8 mouse cellular contexts compared by ENCODE assay signal in the genomic region with DNA sequence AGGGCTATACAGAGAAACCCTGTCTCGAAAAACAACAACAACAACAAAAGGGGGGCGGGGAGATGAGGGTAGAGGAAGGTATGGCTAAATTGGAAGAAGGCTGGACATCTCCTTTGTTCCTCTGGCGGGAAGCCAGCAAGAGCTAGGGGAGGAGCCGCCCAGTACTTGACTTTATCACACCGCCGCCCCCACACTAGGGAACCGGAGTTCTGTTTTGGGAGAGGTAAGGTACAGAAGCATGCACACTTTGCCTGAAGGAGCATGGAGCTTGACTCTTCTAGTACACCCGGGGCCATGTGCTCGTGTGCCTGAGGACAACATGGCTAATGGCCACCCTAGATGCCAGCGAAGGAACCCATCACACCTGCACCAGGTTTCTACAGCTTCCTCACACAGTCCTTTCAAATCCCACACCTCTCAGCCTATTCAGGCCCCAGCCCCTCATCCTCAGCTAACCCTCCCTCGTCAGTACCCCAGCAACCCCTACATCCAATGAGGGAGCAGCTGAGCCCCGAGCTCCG. TPM values are rescaled to one million over a fixed set of nuclear protein-coding genes. Genes with fewer than 3 reads are reported as not detected.
DNase-seq lines count a peak whose midpoint lies in the region; ATAC-seq and TF ChIP-seq lines count a peak whose summit lies in the region.

No protein-coding gene starts in this region.

- H3K36me3 ChIP-seq in lung, postnatal 0 days (ENCODE audit: insufficient read depth, low read length), result no peaks in the 10 kb centered on the region
- no peaks in the 10 kb centered on the region for H3K36me3 ChIP-seq in intestine, embryonic 14.5 days (ENCODE audit: control insufficient read depth, insufficient read depth, low read length)
- H3K36me3 ChIP-seq in neural tube, embryonic 15.5 days, result no peaks in the 10 kb centered on the region

- 0 out of 2 replicates have a peak, but pooled peaks cover 5% of the 10 kb centered on the region for H3K4me1 ChIP-seq in lung, postnatal 0 days (ENCODE audit: insufficient read depth, low read depth, low read length)
- H3K4me1 ChIP-seq in lung, adult 2 months (ENCODE audit: control insufficient read depth, insufficient read depth, low read length), result no peaks in the 10 kb centered on the region
- H3K4me1 ChIP-seq in intestine, embryonic 14.5 days (replicated peaks; ENCODE audit: control insufficient read depth, insufficient read depth, low read length), result peaks cover 5% of the 10 kb centered on the region; the same call in 1 of the 2 replicates
- peaks cover 12% of the 10 kb centered on the region for H3K4me1 ChIP-seq in neural tube, embryonic 15.5 days

- H3K9ac ChIP-seq in lung, postnatal 0 days (replicated peaks; ENCODE audit: low read depth), result no peak overlapping the region
- no peak overlapping the region for H3K9ac ChIP-seq in intestine, embryonic 14.5 days (ENCODE audit: low read length)
- peak overlapping the region; percentile 47 for H3K9ac ChIP-seq in neural tube, embryonic 15.5 days (replicated peaks)

- intact Hi-C loops in gastrocnemius, postnatal 36 days (cut with DNase I), result loop anchor here (2.0 to 10.0 kb wide), 2 partner anchors 137 to 233 kb away; partner anchors contain the start of gene Clk3

- WGBS in lung, postnatal 0 days, result 20% methylated on average over 13 of the region's 13 CpGs
- WGBS in lung, adult 2 months, result 33% methylated on average over 13 of the region's 13 CpGs
- 17% methylated on average over 13 of the region's 13 CpGs for WGBS in intestine, embryonic 14.5 days
- WGBS in neural tube, embryonic 15.5 days, result 18% methylated on average over 13 of the region's 13 CpGs

- no peak for TF ChIP-seq EP300 in lung, postnatal 0 days (IDR thresholded peaks at IDR 0.05)

- peak; percentile 55 to 88 for DNase-seq in cerebellum, adult 18-20 months
- no peak for DNase-seq in cerebellum, adult 9-10 months
- no peak for DNase-seq in lung, postnatal 0 days (ENCODE audit: low spot score)
- DNase-seq in lung, adult 2 months, result no peak
- no peak for DNase-seq in intestine, embryonic 14.5 days (ENCODE audit: low spot score)
- no peak for DNase-seq in spleen, postnatal 10 days (ENCODE audit: low spot score in 2 of 2)
- DNase-seq in gastrocnemius, postnatal 36 days, result no peak

- TF ChIP-seq POLR2A in lung, adult 2 months (IDR thresholded peaks at IDR 0.05; ENCODE audit: borderline replicate concordance, extremely low read depth, low read depth, low read length), result no peak

- peak overlapping the region; percentile 23; the same call in 1 of the 2 replicates for H3K4me3 ChIP-seq in lung, postnatal 0 days (ENCODE audit: low read depth, low read length)
- H3K4me3 ChIP-seq in lung, adult 2 months (replicated peaks; ENCODE audit: extremely low read depth, low read depth, low read length), result no peak overlapping the region
- peak overlapping the region; percentile 29; the same call in 1 of the 2 replicates for H3K4me3 ChIP-seq in intestine, embryonic 14.5 days (ENCODE audit: low read depth, low read length)
- H3K4me3 ChIP-seq in neural tube, embryonic 15.5 days (replicated peaks), result peak overlapping the region; percentile 40

- H3K27ac ChIP-seq in lung, postnatal 0 days (ENCODE audit: low read length), result no peak overlapping the region
- H3K27ac ChIP-seq in intestine, embryonic 14.5 days (ENCODE audit: low read depth), result no peak overlapping the region
- peak overlapping the region; percentile 54; the same call in 1 of the 2 replicates for H3K27ac ChIP-seq in neural tube, embryonic 15.5 days (replicated peaks)

- H3K4me2 ChIP-seq in lung, postnatal 0 days (replicated peaks; ENCODE audit: low read depth, low read length), result peak overlapping the region; percentile 45
- H3K4me2 ChIP-seq in intestine, embryonic 14.5 days (ENCODE audit: low read length), result peak overlapping the region; percentile 56
- peak overlapping the region; percentile 83 for H3K4me2 ChIP-seq in neural tube, embryonic 15.5 days

- no peak for ATAC-seq in lung, postnatal 0 days
- ATAC-seq in intestine, embryonic 14.5 days (replicated peaks; ENCODE audit: low FRiP score, low TSS enrichment, low read depth), result peak; percentile 17; the same call in 1 of the 2 replicates
- ATAC-seq in neural tube, embryonic 15.5 days (ENCODE audit: low FRiP score), result peak; percentile 95

- no peaks in the 10 kb centered on the region for H3K9me3 ChIP-seq in lung, postnatal 0 days (ENCODE audit: low read length)
- H3K9me3 ChIP-seq in intestine, embryonic 14.5 days (ENCODE audit: control insufficient read depth, low read length), result no peaks in the 10 kb centered on the region
- no peaks in the 10 kb centered on the region for H3K9me3 ChIP-seq in neural tube, embryonic 15.5 days (replicated peaks)

- H3K27me3 ChIP-seq in lung, postnatal 0 days (replicated peaks; ENCODE audit: insufficient read depth, low read length), result no peaks in the 10 kb centered on the region
- peaks cover 23% of the 10 kb centered on the region for H3K27me3 ChIP-seq in intestine, embryonic 14.5 days (replicated peaks; ENCODE audit: control insufficient read depth, insufficient read depth, low read length)
- H3K27me3 ChIP-seq in neural tube, embryonic 15.5 days (replicated peaks), result peaks cover 19% of the 10 kb centered on the region

- no peak for TF ChIP-seq CTCF in lung, postnatal 0 days (IDR thresholded peaks at IDR 0.05)
- no peak for TF ChIP-seq CTCF in lung, adult 2 months (IDR thresholded peaks at IDR 0.05; ENCODE audit: insufficient read depth, low read length)

RNA-seq across cellular contexts. Expression of gene Cyp11a1, which starts 8.6 kb away (rescaled TPM):
- 1.2 and 1.3 TPM in 2 replicates for polyA plus RNA-seq in lung, postnatal 0 days (2015; fragmentation: Nextera tagmentation; extraction: Ambion mirVana)
- polyA plus RNA-seq in lung, adult 2 months (2012; rRNA removed), result 0.15 and 0.28 TPM in 2 replicates
- 3.0 and 4.3 TPM in 2 replicates for polyA plus RNA-seq in intestine, embryonic 14.5 days (2014; fragmentation: Nextera tagmentation; extraction: Ambion mirVana)
- 1.9 and 4.9 TPM in 2 replicates for polyA plus RNA-seq in neural tube, embryonic 15.5 days (2015; fragmentation: Nextera tagmentation; extraction: Ambion mirVana)
- not detected for total RNA-seq in gastrocnemius, postnatal 36 days (2021)

RNA-seq across cellular contexts. Expression of gene Sema7a, which starts 57.7 kb away (rescaled TPM):
- polyA plus RNA-seq in lung, postnatal 0 days (2015; fragmentation: Nextera tagmentation; extraction: Ambion mirVana), result 6.2 and 8.4 TPM in 2 replicates
- polyA plus RNA-seq in lung, adult 2 months (2012; rRNA removed), result 69.3 and 90.1 TPM in 2 replicates
- polyA plus RNA-seq in intestine, embryonic 14.5 days (2014; fragmentation: Nextera tagmentation; extraction: Ambion mirVana), result 0.34 and 0.38 TPM in 2 replicates
- polyA plus RNA-seq in neural tube, embryonic 15.5 days (2015; fragmentation: Nextera tagmentation; extraction: Ambion mirVana), result 2.0 and 2.9 TPM in 2 replicates
- total RNA-seq in gastrocnemius, postnatal 36 days (2021), result 10 to 100 TPM in 1 of 2 experiments, 1 to 10 TPM in 1; 7.9 to 12.5 TPM

Comparison
In these comparisons a context has a peak if more than half of its experiments do, and no peak if none do; other contexts are left out.
1. DNase-seq: peak in cerebellum, adult 18-20 months (2 of 2); none in cerebellum, adult 9-10 months (single experiment), lung, postnatal 0 days (single experiment), lung, adult 2 months (single experiment), intestine, embryonic 14.5 days (single experiment), spleen, postnatal 10 days (0 of 2) and gastrocnemius, postnatal 36 days (0 of 2).
2. Peak in every context shown above with its lines, with median percentiles within 50 percentile points of each other: H3K4me2 ChIP-seq.